Mouse (Mus musculus) MEL (cell line): ENCODE data around the gene Nap1l4. TPM values are rescaled to one million over a fixed set of nuclear protein-coding genes. Genes with fewer than 3 reads are reported as not detected.

Experiments
- DNase-seq: peaks from one replicate; pipeline ENCODE4 v3.0.0; 2011; ENCODE audit warnings: low read depth, low spot score
- H3K27ac ChIP-seq: 2 replicates; pipeline ENCODE4 v1.5.1; 2012; ENCODE audit warnings: low read depth, mild to moderate bottlenecking, control low read depth, low read length, moderate library complexity; ENCODE audit not compliant: control insufficient read depth
- H3K27me3 ChIP-seq, 2 experiments: fragments of 150-350 bp in 1 of 2; sonication (generic) in 1 of 2; 2 replicates each; pipeline ENCODE4 v1.6.1; 2012; ENCODE audit warnings: low read length in 2 of 2, mild to moderate bottlenecking in 2 of 2, improper control_type of control experiment in 1 of 2, moderate library complexity in 1 of 2; ENCODE audit not compliant: insufficient read depth in 2 of 2, control insufficient read depth in 1 of 2
- H3K36me3 ChIP-seq, 2 experiments: 2 replicates each; pipeline ENCODE4 v1.6.1; 2012 to 2014; ENCODE audit warnings: low read length in 2 of 2, improper control_type of control experiment in 1 of 2, inconsistent platforms in 1 of 2, mild to moderate bottlenecking in 1 of 2; ENCODE audit not compliant: insufficient read depth in 2 of 2, control insufficient read depth in 1 of 2
- H3K4me1 ChIP-seq, 2 experiments: fragments of 150-350 bp in 1 of 2; sonication (generic) in 1 of 2; 2 replicates each; pipeline ENCODE4 v1.6.1; 2012; ENCODE audit warnings: low read length in 2 of 2, improper control_type of control experiment in 1 of 2, mild to moderate bottlenecking in 1 of 2; ENCODE audit not compliant: insufficient read depth in 2 of 2, control insufficient read depth in 1 of 2
- H3K4me3 ChIP-seq, 2 experiments: fragments of 150-350 bp in 1 of 2; sonication (generic) in 1 of 2; 2 replicates each; pipeline ENCODE4 v1.5.1; 2012; ENCODE audit warnings: low read depth in 2 of 2, low read length in 2 of 2, mild to moderate bottlenecking in 2 of 2, moderate library complexity in 2 of 2, control low read depth in 1 of 2, improper control_type of control experiment in 1 of 2; ENCODE audit not compliant: control insufficient read depth in 1 of 2, insufficient read depth in 1 of 2
- H3K79me2 ChIP-seq: 2 replicates; pipeline ENCODE4 v1.6.1; 2012; ENCODE audit warnings: mild to moderate bottlenecking, low read length, moderate library complexity; ENCODE audit not compliant: control insufficient read depth, poor library complexity, insufficient read depth
- H3K9ac ChIP-seq: 2 replicates; pipeline ENCODE4 v1.6.1; 2012; ENCODE audit warnings: low read depth, mild to moderate bottlenecking, control low read depth, low read length, moderate library complexity; ENCODE audit not compliant: control insufficient read depth, poor library complexity, severe bottlenecking
- H3K9me3 ChIP-seq: fragments of 150-350 bp; sonication (generic); replicated peaks from 2 replicates; pipeline ENCODE4 v1.6.1; 2012; ENCODE audit warnings: mild to moderate bottlenecking, low read length, improper control_type of control experiment, moderate library complexity; ENCODE audit not compliant: insufficient read depth
- BHLHE40 ChIP-seq: IDR thresholded peaks from 2 replicates; pipeline ENCODE4 v1.6.1; 2012; ENCODE audit warnings: low read depth, mild to moderate bottlenecking, inconsistent platforms, low read length, improper control_type of control experiment, borderline replicate concordance
- CHD2 ChIP-seq: IDR thresholded peaks from 2 replicates; pipeline ENCODE4 v1.6.1; 2011; ENCODE audit warnings: low read length, improper control_type of control experiment
- CTCF ChIP-seq, 3 experiments: IDR thresholded peaks in 2 of 3; conservative IDR thresholded peaks in 1 of 3; 2 replicates each; pipeline ENCODE4 v1.5.1; 2011 to 2012; ENCODE audit warnings: low read length in 3 of 3, low read depth in 2 of 3, mild to moderate bottlenecking in 2 of 3, improper control_type of control experiment in 1 of 3, inconsistent platforms in 1 of 3, mixed read lengths in 1 of 3, moderate library complexity in 1 of 3; ENCODE audit not compliant: control insufficient read depth in 1 of 3, insufficient read depth in 1 of 3, poor library complexity in 1 of 3, severe bottlenecking in 1 of 3
- E2F4 ChIP-seq: IDR thresholded peaks from 2 replicates; pipeline ENCODE4 v1.6.1; 2011; ENCODE audit warnings: low read depth, low read length, improper control_type of control experiment, borderline replicate concordance
- ELF1 ChIP-seq: IDR thresholded peaks from 2 replicates; pipeline ENCODE4 v1.6.1; 2014; ENCODE audit warnings: low read depth, mild to moderate bottlenecking, inconsistent platforms, low read length, improper control_type of control experiment, moderate library complexity
- ETS1 ChIP-seq: IDR thresholded peaks from 2 replicates; pipeline ENCODE4 v1.6.1; 2012; ENCODE audit warnings: low read depth, mild to moderate bottlenecking, inconsistent platforms, low read length, improper control_type of control experiment, moderate library complexity
- GABPA ChIP-seq: IDR thresholded peaks from 2 replicates; pipeline ENCODE4 v1.6.1; 2012; ENCODE audit warnings: low read depth, mild to moderate bottlenecking, inconsistent platforms, low read length, improper control_type of control experiment, moderate library complexity
- GATA1 ChIP-seq: IDR thresholded peaks from 2 replicates; pipeline ENCODE4 v1.6.1; 2011; ENCODE audit warnings: low read depth, low read length, improper control_type of control experiment
- JUND ChIP-seq: IDR thresholded peaks from 2 replicates; pipeline ENCODE4 v1.6.1; 2011; ENCODE audit warnings: low read depth, mild to moderate bottlenecking, improper control_type of control experiment, low read length
- KAT2A ChIP-seq: conservative IDR thresholded peaks from 2 replicates; pipeline ENCODE4 v1.6.1; 2012; ENCODE audit warnings: low read depth, low read length, improper control_type of control experiment, inconsistent platforms
- MAFK ChIP-seq: IDR thresholded peaks from 2 replicates; pipeline ENCODE4 v1.6.1; 2011; ENCODE audit warnings: low read depth, mild to moderate bottlenecking, low read length, improper control_type of control experiment, borderline replicate concordance
- MEF2A ChIP-seq: IDR thresholded peaks from 2 replicates; pipeline ENCODE4 v1.6.1; 2014; ENCODE audit warnings: low read depth, mild to moderate bottlenecking, inconsistent platforms, low read length, improper control_type of control experiment; ENCODE audit not compliant: poor library complexity, insufficient replicate concordance, severe bottlenecking; ENCODE audit errors: extremely low read depth
- MXI1 ChIP-seq: IDR thresholded peaks from 2 replicates; pipeline ENCODE4 v1.6.1; 2011; ENCODE audit warnings: mild to moderate bottlenecking, low read depth, low read length, improper control_type of control experiment
- MYB ChIP-seq: IDR thresholded peaks from 2 replicates; pipeline ENCODE4 v1.6.1; 2011; ENCODE audit warnings: mild to moderate bottlenecking, low read depth, low read length, improper control_type of control experiment
- MYC ChIP-seq: IDR thresholded peaks from 2 replicates; pipeline ENCODE4 v1.6.1; 2011; ENCODE audit warnings: low read depth, mild to moderate bottlenecking, low read length, improper control_type of control experiment, moderate library complexity
- NRF1 ChIP-seq: IDR thresholded peaks from 2 replicates; pipeline ENCODE4 v1.6.1; 2014; ENCODE audit warnings: low read depth, mild to moderate bottlenecking, inconsistent platforms, low read length, improper control_type of control experiment, moderate library complexity; ENCODE audit not compliant: poor library complexity, insufficient read depth, severe bottlenecking
- POLR2A ChIP-seq, 2 experiments: IDR thresholded peaks; 2 replicates each; pipeline ENCODE4 v1.6.1; 2011 to 2012; ENCODE audit warnings: low read length in 2 of 2, mild to moderate bottlenecking in 2 of 2, control low read depth in 1 of 2, improper control_type of control experiment in 1 of 2, low read depth in 1 of 2, moderate library complexity in 1 of 2; ENCODE audit not compliant: control insufficient read depth in 1 of 2, insufficient read depth in 1 of 2, poor library complexity in 1 of 2
- POLR2AphosphoS5 ChIP-seq: IDR thresholded peaks from 2 replicates; pipeline ENCODE4 v1.6.1; 2012; ENCODE audit warnings: low read depth, borderline replicate concordance, mild to moderate bottlenecking, inconsistent platforms, low read length, moderate library complexity, mixed read lengths
- RAD21 ChIP-seq: IDR thresholded peaks from 2 replicates; pipeline ENCODE4 v1.6.1; 2011; ENCODE audit warnings: mild to moderate bottlenecking, low read depth, low read length, improper control_type of control experiment
- RCOR1 ChIP-seq: IDR thresholded peaks from 2 replicates; pipeline ENCODE4 v1.6.1; 2012; ENCODE audit warnings: low read depth, mild to moderate bottlenecking, inconsistent platforms, low read length, improper control_type of control experiment
- TAL1 ChIP-seq: IDR thresholded peaks from 2 replicates; pipeline ENCODE4 v1.6.1; 2012; ENCODE audit warnings: mild to moderate bottlenecking, inconsistent platforms, low read length, moderate library complexity, mixed read lengths
- TBP ChIP-seq: IDR thresholded peaks from 2 replicates; pipeline ENCODE4 v1.8.0; 2011; ENCODE audit warnings: low read depth, low read length, improper control_type of control experiment
- TCF12 ChIP-seq: IDR thresholded peaks from 2 replicates; pipeline ENCODE4 v1.6.1; 2014; ENCODE audit warnings: low read depth, mild to moderate bottlenecking, inconsistent platforms, low read length, improper control_type of control experiment, moderate library complexity
- UBTF ChIP-seq: IDR thresholded peaks from 2 replicates; pipeline ENCODE4 v1.6.1; 2012; ENCODE audit warnings: low read depth, mild to moderate bottlenecking, inconsistent platforms, low read length, improper control_type of control experiment, moderate library complexity, borderline replicate concordance; ENCODE audit not compliant: insufficient read depth
- USF2 ChIP-seq, 2 experiments: IDR thresholded peaks; 2 replicates each; pipeline ENCODE4 v1.6.1; 2011 to 2012; ENCODE audit warnings: improper control_type of control experiment in 2 of 2, low read length in 2 of 2, borderline replicate concordance in 1 of 2, inconsistent platforms in 1 of 2, low read depth in 1 of 2, mild to moderate bottlenecking in 1 of 2; ENCODE audit not compliant: insufficient read depth in 1 of 2
- ZC3H11A ChIP-seq: IDR thresholded peaks from 2 replicates; pipeline ENCODE4 v1.6.1; 2012; ENCODE audit warnings: low read depth, mild to moderate bottlenecking, inconsistent platforms, low read length, improper control_type of control experiment
- ZMIZ1 ChIP-seq: IDR thresholded peaks from 2 replicates; pipeline ENCODE4 v1.6.1; 2012; ENCODE audit warnings: low read depth, mild to moderate bottlenecking, inconsistent platforms, low read length, improper control_type of control experiment, moderate library complexity
- ZNF384 ChIP-seq: IDR thresholded peaks from 2 replicates; pipeline ENCODE4 v1.6.1; 2012; ENCODE audit warnings: low read depth, mild to moderate bottlenecking, inconsistent platforms, low read length, improper control_type of control experiment
- polyA plus RNA-seq, 2 experiments: library from polyadenylated mRNA; stranded (reverse) in 1 of 2; unstranded in 1 of 2; fragments of >175 nt in 1 of 2; fragments of >200 nt in 1 of 2; gene quantifications; 2 replicates each; pipeline versions ENCODE4 v1.2.1 to v1.2.4; 2012; ENCODE audit warnings: low replicate concordance in 2 of 2, low read depth in 1 of 2; ENCODE audit not compliant: insufficient read length in 2 of 2, insufficient read depth in 1 of 2, missing spikeins in 1 of 2
- total RNA-seq: library from RNA; depleted of rRNA; stranded (reverse); fragments of 300-350 nt; gene quantifications from 2 replicates; pipeline ENCODE4 v1.2.3, GENCODE M21; 2012

Nap1l4 gene
- total and polyA plus RNA-seq, 3 experiments: 165 to 186 TPM; not detected in 1

- no peak for DNase-seq
- no peak overlapping the region for H3K4me3 ChIP-seq
- H3K9me3 ChIP-seq: no peaks in the 10 kb centered on the region
- no peaks in the 10 kb centered on the region for H3K27me3 ChIP-seq
- no peak overlapping the region for H3K9ac ChIP-seq
- no peak for TF ChIP-seq BHLHE40
- no peak for TF ChIP-seq CHD2
- no peak for TF ChIP-seq TAL1
- TF ChIP-seq ZC3H11A: no peak
- TF ChIP-seq E2F4: no peak
- no peak for TF ChIP-seq NRF1
- no peak for TF ChIP-seq TCF12
- no peak for TF ChIP-seq GABPA
- TF ChIP-seq TBP: no peak
- TF ChIP-seq MEF2A: no peak
- no peak for TF ChIP-seq ELF1
- TF ChIP-seq KAT2A: no peak
- no peak for TF ChIP-seq RAD21
- no peak for TF ChIP-seq MYB
- H3K79me2 ChIP-seq: peaks cover 10% of the 10 kb centered on the region
- H3K36me3 ChIP-seq: peaks cover 0 to 33% of the 10 kb centered on the region in 2 experiments; a peak in 2 of 4 replicates
- H3K27ac ChIP-seq: no peak overlapping the region
- peaks cover 27 to 46% of the 10 kb centered on the region in 2 experiments for H3K4me1 ChIP-seq
Observed at GRCm38 (mm10) chr7:143498584-143498983, 50.3 kb downstream of the Nap1l4 start.

DNA sequence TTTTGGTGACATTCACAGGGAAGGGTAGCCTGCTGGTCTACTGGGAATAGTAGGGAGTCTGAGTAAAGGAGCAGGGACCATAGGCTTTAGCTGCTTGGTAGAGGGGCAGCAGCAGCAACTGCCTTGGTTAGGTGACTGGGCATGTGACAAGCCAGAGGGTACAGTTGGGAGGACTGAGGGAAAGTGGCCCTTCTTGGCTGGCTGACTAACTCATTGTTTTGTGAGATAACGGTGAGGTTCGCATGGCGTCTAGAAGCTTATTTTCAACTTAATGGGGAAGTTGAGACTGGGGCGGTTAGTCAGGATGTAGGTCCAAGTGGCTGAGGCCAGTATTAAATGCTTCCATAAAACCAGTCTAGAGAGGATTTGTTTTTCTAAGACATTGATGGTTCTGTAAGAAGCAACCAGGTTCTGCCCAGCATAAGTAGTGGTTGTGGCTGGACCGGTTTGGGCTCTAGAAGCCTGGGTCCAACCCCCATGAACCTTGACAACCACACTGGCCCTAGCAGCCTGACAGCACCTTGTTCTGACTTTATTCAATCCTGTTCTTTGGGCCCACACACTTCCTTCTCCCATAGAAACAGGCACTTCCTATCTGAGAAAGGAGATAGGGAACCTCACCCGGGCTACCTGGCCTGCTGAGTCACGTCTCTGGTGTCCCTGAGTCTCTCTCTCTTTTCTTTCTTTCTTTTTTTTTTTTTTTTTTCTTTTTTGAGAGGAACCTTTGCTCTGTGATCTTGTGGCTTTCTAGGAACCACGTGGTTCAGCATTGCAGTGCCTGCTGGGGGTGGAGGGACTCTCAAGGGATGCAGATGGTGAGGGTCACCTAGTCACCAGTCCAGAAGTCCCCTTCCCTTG, 53.6 kb downstream of the Nap1l4 start:
- H3K27me3 ChIP-seq: no peaks in the 10 kb centered on the region
- TF ChIP-seq ZNF384: peak; percentile 98
- TF ChIP-seq MAFK: peak; percentile 49; the same call in 1 of the 2 replicates
- peak; percentile 17; the same call in 1 of the 2 replicates for TF ChIP-seq BHLHE40
- TF ChIP-seq POLR2A (IDR thresholded peaks at IDR 0.05; ENCODE audit: control insufficient read depth in 1 of 2, insufficient read depth in 1 of 2, low read depth in 1 of 2, low read length in 2 of 2, poor library complexity in 1 of 2): peak; percentile 15 to 67; a peak in 2 of 4 replicates
- no peak for TF ChIP-seq CHD2
- TF ChIP-seq MXI1: peak; percentile 75
- no peak for TF ChIP-seq ZC3H11A
- peak; percentile 67 for TF ChIP-seq TAL1
- TF ChIP-seq POLR2AphosphoS5: no peak
- peak; percentile 44 for TF ChIP-seq JUND
- peak; percentile 75 for TF ChIP-seq ETS1
- TF ChIP-seq UBTF: no peak
- TF ChIP-seq E2F4: no peak
- peak in 1 of 2 experiments; percentile 33; a peak in 1 of 4 replicates for TF ChIP-seq USF2 (IDR thresholded peaks at IDR 0.05; ENCODE audit: borderline replicate concordance in 1 of 2, insufficient read depth in 1 of 2, low read depth in 1 of 2, low read length in 2 of 2)
- peak; percentile 92 for TF ChIP-seq MYC
- no peak for TF ChIP-seq ZMIZ1
- 0 out of 2 replicates have a peak, but pooled peaks have one; percentile 9 for TF ChIP-seq KAT2A
- no peak for TF ChIP-seq CTCF (IDR thresholded peaks at IDR 0.05 in 2 of 3, conservative IDR thresholded peaks at IDR 0.05 in 1 of 3; ENCODE audit: control insufficient read depth in 1 of 3, insufficient read depth in 1 of 3, low read depth in 2 of 3, low read length in 3 of 3, poor library complexity in 1 of 3, severe bottlenecking in 1 of 3)
- TF ChIP-seq GATA1: peak; percentile 70
- 0 out of 2 replicates have a peak, but pooled peaks have one; percentile 57 for TF ChIP-seq TBP
- TF ChIP-seq RCOR1: peak; percentile 71

More for the DNA sequence above, 53.6 kb downstream of the Nap1l4 start:
- Histone ChIP-seq H3K79me2 (no peaks in the 10 kb centered on the region), H3K9ac (peak overlapping the region; percentile 58), H3K27ac (peak overlapping the region; percentile 99), H3K4me3 (0 out of 4 replicates have a peak overlapping the region, but pooled peaks of 1 of the 2 experiments have one; percentile 0), H3K9me3 (no peaks in the 10 kb centered on the region), H3K4me1 (peaks cover 24 to 40% of the 10 kb centered on the region in 2 experiments), H3K36me3 (peaks cover 0 to 31% of the 10 kb centered on the region in 2 experiments; a peak in 2 of 4 replicates)
- DNase-seq: peak; percentile 94
